Mouse (Mus musculus) spleen, adult 2 months (tissue): ENCODE results near the gene Ccl22.

Experiments used
- CTCF ChIP-seq: fragments of 200-500 bp; IDR thresholded peaks from 2 replicates; pipeline ENCODE4 v1.5.1; 2011; ENCODE audit warnings: mild to moderate bottlenecking, inconsistent platforms; ENCODE audit not compliant: insufficient read depth, insufficient read length, insufficient replicate concordance; ENCODE audit errors: extremely low read depth
- POLR2A ChIP-seq: fragments of 200-500 bp; IDR thresholded peaks from 2 replicates; pipeline ENCODE4 v1.6.1; 2011; ENCODE audit warnings: low read depth, low read length, inconsistent platforms

DNA sequence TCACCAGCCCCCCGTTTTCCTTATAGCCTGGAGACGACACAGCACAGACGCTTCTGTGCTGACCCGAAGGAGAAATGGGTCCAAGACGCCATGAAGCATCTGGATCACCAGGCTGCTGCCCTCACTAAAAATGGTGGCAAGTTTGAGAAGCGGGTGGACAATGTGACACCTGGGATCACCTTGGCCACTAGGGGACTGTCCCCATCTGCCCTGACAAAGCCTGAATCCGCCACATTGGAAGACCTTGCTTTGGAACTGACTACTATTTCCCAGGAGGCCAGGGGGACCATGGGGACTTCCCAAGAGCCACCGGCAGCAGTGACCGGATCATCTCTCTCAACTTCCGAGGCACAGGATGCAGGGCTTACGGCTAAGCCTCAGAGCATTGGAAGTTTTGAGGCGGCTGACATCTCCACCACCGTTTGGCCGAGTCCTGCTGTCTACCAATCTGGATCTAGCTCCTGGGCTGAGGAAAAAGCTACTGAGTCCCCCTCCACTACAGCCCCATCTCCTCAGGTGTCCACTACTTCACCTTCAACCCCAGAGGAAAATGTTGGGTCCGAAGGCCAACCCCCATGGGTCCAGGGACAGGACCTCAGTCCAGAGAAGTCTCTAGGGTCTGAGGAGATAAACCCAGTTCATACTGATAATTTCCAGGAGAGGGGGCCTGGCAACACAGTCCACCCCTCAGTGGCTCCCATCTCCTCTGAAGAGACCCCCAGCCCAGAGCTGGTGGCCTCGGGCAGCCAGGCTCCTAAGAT, 34.3 kb downstream of the Ccl22 start:
- TF ChIP-seq CTCF (no peak), POLR2A (no peak)
